Mouse (Mus musculus) v-Abl transformed pro-B cells (cell line): Measurements from ENCODE around the gene Hapln2.

Experiments
- in situ Hi-C, 2 experiments: fragments of 400-800 bp; cut with MboI; formaldehyde crosslinking; loops; one replicate each; pipeline ENCODE4 v1.15.1; 2025; ENCODE audit not compliant: unreplicated experiment in 2 of 2

The Hapln2 gene

DNA sequence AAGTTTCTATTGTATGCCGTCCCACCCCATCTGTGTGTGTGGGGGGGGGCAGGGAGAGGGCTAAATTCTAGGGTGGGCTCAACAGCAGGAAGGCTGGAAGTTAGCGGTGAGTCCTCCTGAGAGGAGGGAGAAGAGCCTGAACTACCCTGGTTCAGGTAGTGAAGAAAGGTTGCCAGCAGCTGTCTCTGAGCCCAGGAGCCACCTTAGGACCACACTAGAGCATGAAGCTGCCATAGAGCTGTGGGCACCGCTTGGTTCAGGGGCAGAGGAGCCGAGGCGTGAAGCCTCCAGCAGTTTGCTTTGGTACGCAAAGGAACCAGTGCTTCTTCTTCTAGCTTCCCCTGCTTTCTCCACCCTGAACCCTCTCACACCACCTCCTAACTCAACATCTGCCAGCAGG is 43.8 kb downstream of the Hapln2 start:
- in situ Hi-C loops, result loop anchor here in 1 of 2 experiments (10.0 kb wide), 1 partner anchor 49 kb away; the partner anchor contains the start of genes Isg20l2 and Rrnad1

DNA sequence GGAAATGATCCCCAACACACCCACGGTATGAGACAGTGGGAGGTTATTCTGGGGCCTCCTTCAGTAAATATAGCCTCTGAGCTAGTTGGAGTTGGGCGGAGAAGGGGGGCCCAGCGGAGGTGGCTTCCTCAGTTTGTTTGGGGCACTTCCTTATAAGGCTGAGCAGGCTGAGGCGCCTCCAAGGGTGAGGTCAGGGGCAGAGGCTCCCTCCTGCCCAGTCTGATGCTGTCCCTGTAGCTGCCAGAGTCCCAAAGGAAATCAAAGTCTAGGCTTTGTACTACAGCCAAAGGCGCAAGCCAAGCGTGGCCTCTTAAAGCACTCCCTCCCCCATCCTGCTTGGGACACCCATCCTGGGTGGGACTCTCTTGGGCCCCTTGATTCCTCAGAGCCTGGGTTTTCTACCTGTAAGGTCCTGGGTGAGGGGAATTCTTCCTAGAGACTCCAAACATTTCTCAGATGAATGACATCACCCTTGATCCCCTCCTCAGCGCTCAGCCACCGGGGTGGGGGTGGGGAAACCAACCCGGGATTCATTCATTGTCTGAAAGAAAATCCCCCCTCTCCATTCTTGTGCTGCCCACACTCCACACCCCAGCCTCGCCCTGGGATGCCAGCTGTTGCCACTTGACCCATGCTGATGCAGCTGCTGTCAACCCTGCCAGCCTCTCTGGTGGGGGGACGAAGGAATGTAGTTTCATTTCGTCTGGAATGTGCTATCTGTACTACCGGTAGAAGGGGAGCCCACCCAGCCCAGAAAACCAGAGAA is 44.4 kb downstream of the Hapln2 start:
- in situ Hi-C loops, result loop anchor here in 1 of 2 experiments (10.0 kb wide), 1 partner anchor 48 kb away; the partner anchor contains the start of genes Isg20l2 and Rrnad1

DNA sequence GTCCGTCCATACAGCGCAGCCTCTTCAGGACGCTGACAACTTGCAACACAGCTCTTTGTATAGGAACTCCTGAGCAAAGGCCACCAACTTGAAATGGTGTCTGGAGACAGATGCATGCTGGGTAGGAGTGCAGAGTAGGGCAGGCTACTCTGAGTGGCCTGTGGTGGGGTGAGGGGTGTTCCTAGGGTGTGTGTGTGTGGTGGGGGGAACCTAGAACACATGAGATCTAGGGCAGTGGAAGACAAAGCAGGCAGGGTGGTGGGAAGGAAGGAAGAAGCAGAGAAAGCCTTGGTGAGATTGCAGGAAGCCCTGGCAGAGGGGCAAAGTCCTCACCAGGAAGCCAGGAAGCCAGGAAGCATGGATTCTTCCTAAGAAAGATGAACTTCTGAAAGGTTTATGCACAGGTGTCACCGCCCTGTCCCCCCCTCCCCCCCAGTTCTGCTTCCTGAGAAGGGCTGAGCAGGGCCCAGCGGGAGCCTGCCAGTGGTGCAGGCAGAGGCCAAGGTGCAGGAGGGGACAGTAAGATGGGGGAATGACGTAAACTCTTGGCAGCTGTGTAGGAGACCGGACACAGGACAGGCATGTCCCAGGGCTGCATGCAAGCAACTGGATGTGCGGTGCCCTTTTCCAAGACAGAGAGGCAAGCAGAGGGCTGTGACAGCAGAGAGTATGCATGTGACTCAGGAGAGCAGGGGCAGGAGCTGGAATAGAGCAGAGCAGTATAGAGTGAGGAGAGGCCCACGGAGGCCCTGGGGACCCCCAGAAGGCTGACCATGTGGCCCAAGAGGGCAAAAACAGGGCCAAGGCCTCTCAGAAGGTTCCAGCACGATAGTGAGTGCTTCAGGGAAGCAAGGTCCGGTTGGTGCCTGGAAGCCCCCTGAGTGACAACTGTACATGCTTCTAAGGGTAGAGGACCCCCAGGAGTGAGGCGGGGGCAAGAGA is 45.2 kb downstream of the Hapln2 start:
- in situ Hi-C loops, result loop anchor here in 1 of 2 experiments (10.0 kb wide), 1 partner anchor 47 kb away; the partner anchor contains the start of genes Isg20l2 and Rrnad1

DNA sequence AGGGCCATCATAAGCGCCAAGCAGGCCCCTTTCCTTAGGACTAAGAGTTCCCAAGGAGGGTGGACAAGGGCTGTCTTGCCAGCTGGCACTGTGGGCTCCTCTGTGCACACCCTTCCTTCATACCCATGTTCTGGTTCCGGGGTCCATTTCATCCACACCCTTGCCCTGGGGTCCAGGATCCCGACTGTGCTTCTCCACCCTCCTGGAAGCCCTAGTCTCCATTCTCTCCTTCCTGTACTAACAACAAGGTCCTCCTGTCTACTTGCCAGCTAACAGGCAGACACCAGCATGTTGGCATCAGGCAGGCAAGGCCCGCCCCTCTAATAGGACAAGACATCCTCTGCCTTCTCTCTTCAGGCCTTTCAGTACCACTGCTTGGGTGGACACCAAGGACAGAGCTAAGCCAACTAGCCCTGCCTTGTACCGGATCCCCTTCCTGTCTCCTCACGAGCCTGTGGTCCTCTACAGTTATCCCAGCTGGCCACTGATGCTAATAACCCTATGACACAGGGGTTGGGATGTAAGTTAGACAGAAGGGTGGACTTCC is 46.1 kb downstream of the Hapln2 start:
- in situ Hi-C loops, result loop anchor here in 1 of 2 experiments (10.0 kb wide), 1 partner anchor 46 kb away; the partner anchor contains the start of genes Isg20l2 and Rrnad1

DNA sequence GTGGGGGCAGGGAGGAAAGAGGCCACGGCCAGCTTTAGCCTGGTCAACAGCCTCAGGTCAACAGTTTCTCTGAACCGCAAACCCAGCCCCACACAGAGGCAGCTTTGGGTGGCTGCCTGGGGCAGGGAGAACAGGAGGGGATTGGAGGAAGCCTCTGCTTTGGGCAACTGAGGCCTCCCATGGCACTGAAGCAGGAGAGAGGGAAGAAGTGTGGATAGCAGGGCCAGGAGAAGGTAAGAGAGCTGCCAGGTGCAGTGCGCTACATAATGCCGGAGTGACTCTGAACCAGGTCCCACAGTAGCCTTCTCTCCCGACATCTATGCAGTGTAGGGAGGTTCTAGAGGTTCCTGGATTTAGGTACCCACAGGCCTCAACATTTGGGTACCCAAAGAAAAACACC is 46.7 kb downstream of the Hapln2 start:
- in situ Hi-C loops, result loop anchor here in 1 of 2 experiments (10.0 kb wide), 1 partner anchor 46 kb away; the partner anchor contains the start of genes Isg20l2 and Rrnad1

DNA sequence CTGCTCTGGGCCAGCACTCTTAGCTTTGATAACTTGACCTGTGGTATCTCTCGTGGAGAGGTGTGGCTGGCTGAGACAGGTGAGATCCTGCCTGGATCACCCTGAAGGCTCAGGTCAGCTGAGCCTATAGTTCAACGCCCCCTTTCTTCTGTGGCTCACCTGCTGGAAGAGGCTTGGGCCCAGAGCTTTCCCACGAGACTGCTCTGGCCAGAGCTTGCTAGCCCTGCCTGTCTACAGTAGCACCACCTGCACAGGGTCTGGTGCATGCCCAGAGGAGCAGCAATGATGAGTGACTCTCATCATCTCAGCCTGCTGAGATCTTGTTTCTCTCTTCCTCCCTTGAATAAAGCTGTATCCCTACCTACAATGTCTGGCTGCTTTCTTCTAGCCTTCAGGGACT is 47.3 kb downstream of the Hapln2 start:
- in situ Hi-C loops, result loop anchor here in 1 of 2 experiments (10.0 kb wide), 1 partner anchor 45 kb away; the partner anchor contains the start of genes Isg20l2 and Rrnad1

DNA sequence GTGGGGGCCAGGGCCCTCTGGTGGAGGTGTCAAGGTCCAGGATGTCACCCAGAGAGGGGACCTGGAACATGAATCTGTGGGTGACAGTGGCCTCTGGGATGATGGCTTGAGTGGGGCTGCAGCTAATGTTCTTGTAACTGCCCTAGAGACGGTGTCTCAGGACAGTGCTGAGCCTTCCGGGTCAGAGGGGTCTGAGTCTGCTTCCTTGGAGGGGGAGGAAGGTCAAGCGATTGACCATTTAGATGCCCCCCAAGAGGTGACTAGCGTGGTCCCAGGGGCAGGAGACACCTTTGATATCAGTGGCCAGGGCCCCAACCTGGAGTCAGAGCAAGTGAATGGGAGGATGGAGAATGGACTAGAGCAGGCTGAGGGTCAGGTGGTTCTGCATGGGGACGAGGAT is 47.9 kb downstream of the Hapln2 start:
- in situ Hi-C loops, result no loop called here

DNA sequence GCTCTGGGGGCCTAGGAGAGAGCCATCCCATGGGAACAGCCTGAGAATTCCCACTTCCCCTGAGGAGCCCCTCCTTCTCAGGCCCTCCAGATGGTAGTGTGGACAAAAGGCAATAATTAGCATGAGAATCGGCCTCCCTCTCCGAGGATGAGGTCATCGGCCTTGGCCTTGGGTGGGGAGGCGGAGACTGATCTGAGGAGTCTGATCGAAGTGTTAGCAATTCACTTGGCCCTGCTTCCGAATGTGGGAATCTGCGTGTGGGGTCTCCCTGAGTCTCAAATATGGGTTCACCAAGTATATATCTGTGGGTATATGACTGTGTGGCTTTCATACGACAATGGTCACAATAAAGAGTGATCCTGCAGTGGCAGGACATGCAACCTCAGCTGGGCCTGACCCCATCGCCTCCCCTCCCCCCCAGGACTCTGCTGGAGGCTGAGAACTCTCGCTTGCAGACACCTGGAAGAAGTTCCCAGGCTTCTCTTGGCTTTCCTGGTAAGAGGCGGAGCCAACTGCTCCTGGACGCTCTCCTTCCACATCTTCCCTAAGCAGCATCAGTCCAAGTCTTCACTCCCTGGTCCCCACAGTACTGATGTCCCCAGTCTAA is 52.9 kb downstream of the Hapln2 start:
- in situ Hi-C loops, result loop anchor here (25.0 kb wide), 2 partner anchors 88 to 187 kb away; partner anchors contain the start of genes Insrr (in 1 of the 2), Naxe (in 1 of the 2) and Ntrk1 (in 1 of the 2)

DNA sequence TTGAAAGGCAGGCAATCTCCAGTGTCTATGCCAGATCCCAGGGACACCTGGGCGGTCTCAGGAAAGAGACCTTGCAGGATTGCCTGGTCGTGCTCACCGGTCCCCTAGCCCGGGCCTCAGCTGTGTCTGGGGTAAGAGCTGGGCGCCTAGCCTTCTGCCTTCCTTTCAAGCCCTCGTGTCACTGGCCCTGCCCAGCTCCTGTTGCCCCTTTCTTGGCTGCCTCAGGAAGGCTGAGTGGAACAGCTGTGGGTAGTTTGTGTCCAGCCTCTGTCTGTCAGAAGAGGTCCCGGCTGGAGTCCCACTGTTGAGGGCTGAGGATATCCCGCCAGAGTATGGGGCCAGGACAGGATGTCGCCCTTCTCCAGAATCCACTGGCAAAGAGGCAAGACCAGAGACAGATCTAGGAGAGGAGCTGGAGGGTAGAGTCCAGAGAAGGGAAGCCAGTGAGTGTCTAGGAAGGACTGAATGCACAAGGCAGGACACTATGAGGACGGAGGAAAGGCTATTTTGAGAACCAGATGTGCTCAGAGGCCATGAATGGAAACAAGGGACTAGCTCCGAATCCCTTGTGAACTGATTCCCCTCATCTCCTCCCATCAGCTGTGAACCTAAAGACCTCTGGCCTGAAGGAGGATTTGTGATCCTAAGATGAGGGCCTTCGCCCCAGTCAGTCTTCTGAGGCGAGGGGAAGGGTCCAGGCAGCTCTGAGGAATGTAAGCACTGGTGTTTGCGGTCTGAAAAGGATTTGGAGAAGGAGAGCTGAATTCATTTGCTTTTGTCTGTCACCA is 53.6 kb downstream of the Hapln2 start:
- in situ Hi-C loops, result loop anchor here (25.0 kb wide), 2 partner anchors 89 to 186 kb away; partner anchors contain the start of genes Insrr (in 1 of the 2), Naxe (in 1 of the 2) and Ntrk1 (in 1 of the 2)

DNA sequence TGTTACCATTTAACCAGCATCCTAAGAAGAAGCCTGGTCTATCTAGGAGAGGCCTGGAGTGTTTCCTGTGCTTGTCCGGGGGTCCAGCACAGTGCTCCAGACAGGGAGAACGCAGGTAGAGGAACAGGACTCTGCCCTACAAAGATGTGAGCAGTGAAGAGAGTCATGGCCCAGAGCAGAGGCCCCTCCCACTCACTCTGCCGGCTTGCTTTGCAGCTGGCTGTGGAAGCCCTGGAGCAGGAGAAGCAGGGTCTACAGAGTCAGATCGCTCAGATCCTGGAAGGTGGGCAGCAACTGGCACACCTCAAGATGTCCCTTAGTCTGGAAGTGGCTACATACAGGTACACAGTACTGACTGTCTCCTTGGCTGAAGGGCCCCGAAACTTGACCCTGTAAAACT is 54.6 kb downstream of the Hapln2 start:
- in situ Hi-C loops, result loop anchor here (25.0 kb wide), 2 partner anchors 90 to 185 kb away; partner anchors contain the start of genes Insrr (in 1 of the 2), Naxe (in 1 of the 2) and Ntrk1 (in 1 of the 2)

DNA sequence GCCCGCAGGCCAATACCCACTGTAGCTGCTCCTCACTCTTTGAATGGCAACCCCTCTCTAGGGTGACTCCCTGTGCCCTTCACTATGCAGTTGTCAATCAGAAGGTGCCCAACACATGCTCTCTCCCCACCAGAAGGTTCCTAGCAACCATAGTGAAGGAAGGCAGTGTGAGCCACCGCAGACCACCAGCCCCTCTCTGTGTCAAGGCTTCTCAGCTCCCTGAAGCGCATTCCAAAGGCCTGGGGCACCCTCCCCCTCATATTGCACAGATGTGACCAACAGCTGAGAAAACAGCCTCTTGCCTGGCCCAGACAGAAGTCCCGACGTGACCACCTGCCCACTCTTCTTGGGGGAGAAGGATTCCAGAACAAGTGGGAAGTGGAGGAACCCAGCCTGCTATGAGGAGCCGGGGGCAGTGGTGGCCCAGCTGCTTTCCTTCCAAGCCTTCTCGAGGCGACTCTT is 55.1 kb downstream of the Hapln2 start:
- in situ Hi-C loops, result loop anchor here (25.0 kb wide), 2 partner anchors 90 to 185 kb away; partner anchors contain the start of genes Insrr (in 1 of the 2), Naxe (in 1 of the 2) and Ntrk1 (in 1 of the 2)
